Mouse (Mus musculus): ENCODE measurements around the gene Zmat1.
"Not testable (repeated sequence)": the region's sequence is repeated elsewhere in the genome, so short reads cannot be mapped to it uniquely, and the experiment has no call there.

The Zmat1 gene

DNA sequence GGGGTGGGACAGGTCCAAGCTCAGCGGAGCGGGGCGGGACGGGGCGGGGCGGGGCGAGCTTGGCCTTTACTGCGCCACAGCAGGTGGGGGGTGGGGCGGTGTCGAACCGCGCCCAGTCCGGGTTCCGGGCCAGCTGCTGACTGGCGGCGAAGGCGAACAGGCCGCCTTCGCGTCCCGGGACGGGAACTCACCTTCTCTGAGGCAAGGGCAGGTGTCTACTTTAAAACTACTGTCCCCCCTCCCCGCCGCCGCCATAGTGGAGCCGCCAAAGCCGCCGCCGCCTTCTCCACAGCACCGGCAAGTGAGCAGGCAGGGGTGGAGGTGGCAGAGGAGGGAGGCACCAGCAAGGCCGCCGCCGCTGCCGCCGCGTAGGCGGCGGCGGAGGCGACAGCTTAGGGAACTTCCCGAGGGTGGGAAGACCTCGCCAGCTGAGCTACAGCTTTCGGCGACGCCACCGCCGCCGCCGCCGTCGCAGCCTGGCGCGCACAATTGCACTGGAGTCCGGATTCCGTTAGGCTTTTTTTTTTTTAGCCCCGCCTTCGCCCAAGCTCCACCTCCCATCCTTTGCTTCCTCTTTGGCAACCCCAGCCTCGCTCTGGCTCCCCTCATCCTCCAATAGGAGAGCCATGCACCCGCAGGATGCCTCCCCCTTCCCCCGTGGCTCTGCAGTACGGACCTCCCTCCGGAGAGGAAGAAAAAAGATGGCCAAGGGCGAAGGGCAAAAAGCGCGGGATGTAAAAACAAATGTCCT lies at the start of gene Zmat1:
TSS of gene Zmat1 (minus strand) at position 490 of the 751 bp plus-strand sequence.
- ATAC-seq (ENCODE audit: low TSS enrichment) = peak; percentile 100

DNA sequence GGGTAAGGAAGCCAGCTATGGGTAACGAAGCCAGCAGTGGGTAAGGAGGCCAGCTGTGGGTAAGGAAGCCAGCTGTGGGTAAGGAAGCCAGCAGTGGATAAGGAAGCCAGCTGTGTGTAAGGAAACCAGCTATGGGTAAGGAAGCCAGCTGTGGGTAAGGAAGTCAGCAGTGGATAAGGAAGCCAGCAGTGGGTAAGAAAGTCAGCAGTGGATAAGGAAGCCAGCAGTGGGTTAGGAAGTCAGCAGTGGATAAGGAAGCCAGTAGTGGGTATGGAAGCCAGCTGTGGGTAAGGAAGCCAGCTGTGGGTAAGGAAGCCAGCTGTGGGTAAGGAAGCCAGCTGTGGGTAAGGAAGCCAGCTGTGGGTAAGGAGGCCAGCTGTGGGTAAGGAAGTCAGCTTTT lies 44.9 kb upstream of the Zmat1 start:
- not testable (repeated sequence) for ATAC-seq (ENCODE audit: low TSS enrichment)

DNA sequence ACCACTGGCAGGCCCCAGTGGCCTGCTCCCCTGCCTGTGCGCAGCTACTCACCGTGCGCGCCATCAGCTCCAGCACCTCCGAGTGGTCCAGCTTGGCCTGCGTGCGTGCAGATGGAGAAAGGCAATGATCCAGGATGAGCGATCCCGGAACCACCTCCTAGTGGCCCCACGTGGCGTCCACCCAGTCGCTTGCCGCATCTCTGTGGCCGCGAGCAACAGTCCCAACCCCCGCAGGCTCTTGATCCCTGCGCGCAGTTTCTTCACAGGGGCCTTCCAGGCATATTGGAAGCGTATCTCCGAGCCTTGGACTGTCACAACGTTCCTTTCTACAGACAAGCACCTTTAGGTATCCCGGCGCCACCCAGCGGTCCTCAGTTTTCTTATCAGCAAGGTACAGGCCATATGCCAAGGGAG lies 27.0 kb upstream of the Zmat1 start:
- ATAC-seq (ENCODE audit: low TSS enrichment) = peak; percentile 84

DNA sequence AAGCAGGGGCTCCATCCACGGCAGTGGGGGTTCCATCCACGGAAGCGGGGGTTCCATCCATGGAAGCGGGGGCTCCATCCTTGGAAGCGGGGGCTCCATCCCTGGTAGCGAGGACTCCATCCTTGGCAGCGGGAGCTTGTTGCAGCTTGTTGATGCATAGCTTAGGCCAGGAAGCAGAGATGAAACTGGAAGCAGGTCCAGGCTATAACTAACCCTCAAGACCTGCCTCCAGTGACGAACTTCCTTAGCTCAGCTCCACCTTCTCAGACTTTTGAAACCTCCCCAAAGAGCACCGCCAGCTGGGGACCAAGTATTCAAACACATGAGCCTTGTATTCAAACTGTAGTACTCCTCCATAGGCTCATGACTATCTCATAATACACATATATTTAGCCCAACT lies 16.1 kb upstream of the Zmat1 start:
- ATAC-seq (ENCODE audit: low TSS enrichment) = no peak

DNA sequence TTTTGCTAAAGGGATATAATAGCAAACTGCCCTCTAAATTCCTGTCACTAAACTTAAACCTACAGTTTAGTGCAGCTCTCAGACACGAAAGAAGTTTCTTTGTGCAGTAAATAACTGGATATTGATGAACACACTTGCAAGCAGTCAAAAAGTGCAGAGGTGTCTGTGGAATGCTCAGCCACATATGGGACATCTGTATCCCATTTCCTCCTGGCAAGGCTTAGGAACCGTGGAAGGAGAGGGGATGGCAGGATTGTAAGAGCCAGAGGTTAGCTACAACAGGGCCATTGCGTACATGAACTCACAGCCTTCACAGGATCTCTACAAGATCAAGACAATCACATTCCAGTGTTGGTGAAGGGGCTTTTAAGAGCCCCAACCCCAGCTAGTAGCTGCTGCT lies 2.4 kb upstream of the Zmat1 start:
- ATAC-seq (ENCODE audit: low TSS enrichment) = no peak

DNA sequence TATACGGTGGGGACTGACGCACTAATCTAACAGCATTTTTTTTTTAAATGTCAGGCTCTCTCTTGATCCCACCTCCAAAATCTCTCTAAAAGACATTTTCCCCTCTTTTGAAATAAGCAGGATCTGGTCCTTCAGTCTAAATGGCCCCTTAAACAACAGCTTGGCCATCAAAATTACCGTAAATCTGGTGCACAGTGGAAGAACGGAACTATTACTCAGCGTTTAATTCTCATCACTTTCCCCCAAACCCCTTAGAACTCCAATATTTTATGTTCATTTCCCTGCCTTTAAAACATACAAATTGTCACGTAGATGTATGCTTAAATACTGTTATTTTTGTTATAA lies 434 bp upstream of the Zmat1 start:
- peak; percentile 55 for ATAC-seq (ENCODE audit: low TSS enrichment)

DNA sequence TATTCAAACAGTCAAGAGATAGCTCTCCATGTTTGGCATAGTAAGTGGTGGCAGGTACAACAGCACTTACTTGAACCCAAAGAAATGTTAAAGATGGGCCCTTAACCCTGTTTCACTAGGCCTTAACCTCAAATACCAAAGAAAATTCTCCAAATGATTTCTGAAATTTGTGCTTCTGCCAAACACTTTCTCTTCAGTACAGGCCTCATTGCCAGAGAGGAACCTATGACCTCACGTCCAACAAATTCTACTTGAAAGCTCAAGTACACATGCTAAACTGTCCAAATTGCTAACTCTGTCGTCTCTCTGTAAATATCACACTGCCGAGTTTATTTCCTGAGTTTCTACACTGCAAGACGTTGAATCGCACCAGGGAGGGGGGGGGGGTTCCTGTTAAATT lies 988 bp downstream of the Zmat1 start:
- ATAC-seq (ENCODE audit: low TSS enrichment) = no peak

DNA sequence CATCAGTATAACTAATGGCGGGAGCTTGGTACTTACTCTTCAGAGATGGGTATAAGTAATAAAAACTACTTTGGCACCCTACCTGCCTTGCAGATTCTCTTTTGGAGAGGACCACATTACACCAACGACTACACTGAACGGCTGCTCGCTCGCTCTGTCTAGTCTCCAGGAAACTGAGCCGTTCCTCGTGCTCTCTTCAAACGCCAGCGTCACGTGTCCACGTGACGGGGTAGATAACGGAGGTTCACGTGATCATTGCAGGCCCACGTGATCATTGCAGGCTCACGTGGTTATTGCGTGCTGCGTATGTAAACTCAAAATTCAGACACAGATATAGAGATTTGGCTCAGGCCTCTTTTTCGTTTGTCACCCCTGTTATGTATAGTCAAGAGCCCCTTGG lies 44.5 kb downstream of the Zmat1 start, which contains the start of gene Nxf2:
TSS of gene Nxf2 (minus strand) at position 209 of the 400 bp plus-strand sequence.
- ATAC-seq (ENCODE audit: low TSS enrichment) = no peak

DNA sequence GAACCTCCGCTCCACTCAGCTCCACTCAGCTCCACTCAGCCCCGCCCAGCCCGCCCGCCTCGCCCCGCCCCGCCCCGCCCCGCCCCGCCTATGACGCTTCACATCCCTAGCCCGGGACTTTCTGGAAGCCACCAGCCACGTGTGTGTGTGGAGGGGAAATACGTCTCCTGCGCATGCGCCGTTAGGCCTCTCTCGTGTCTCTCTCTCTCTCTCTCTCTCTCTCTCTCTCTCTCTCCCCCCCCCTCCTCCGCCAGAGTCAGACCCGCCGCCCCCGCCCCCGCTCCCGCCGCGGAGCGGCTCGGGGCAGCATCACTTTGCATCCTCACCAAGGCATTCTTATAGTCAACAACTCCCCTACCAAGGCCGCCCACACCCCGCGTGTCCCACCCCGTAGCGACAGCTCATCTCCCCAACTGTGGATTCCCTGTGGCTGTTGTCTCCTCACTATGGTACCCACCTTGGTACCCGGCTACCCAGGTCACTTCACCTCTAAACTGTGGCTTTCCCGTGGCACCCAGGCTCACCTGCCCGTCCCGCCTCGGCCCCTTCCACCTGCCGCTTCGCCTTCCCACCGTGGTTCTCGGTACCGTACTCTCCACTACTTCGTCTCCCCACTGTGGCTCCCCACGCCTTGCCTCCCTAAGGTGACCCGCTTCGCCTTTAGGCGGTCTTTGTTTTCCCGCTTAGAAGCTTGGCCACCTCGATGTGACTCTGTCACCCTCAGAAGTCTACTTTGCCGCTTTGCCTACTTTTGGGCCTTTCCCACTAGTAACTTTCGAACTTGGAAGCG lies 45.5 kb downstream of the Zmat1 start:
- peak; percentile 90 for ATAC-seq (ENCODE audit: low TSS enrichment)

DNA sequence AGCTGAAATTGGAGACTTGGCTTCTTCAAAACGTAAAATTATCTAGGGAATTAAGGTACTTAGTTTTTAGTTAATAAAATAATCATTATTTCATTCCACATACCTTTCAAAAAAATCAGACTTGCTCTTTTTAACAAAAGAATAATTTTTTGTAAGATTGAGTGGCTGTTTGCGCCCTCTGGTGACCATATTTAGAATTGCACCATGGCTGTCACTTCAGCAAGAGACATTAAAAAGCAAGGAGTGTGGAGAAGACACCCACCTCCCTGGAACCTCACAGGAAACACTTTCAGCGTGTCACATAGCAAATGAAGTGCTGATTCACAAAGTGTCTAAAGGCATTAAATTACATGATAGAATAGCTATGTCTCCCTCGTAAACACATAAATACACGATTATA lies 78.6 kb downstream of the Zmat1 start:
- no peak for ATAC-seq (ENCODE audit: low TSS enrichment)

DNA sequence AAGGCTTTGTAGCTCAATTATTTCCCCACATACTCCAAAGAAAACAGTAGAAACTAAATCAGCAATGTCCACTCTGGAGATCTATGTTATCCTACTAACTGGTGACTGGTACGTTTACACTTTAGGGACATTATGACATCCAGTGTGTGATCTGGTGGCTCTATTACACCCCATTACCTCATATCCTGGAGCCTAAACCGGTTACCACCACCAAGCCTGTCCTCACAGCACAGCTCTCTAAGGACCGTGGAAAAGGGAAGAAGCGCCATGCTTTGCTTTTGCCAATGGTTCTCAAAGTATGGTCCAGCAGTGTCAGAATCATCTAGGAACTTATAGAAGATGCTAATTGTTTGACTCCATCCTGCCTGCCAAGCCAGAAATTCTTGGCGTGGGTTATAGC lies 79.1 kb downstream of the Zmat1 start:
- no peak for ATAC-seq (ENCODE audit: low TSS enrichment)

DNA sequence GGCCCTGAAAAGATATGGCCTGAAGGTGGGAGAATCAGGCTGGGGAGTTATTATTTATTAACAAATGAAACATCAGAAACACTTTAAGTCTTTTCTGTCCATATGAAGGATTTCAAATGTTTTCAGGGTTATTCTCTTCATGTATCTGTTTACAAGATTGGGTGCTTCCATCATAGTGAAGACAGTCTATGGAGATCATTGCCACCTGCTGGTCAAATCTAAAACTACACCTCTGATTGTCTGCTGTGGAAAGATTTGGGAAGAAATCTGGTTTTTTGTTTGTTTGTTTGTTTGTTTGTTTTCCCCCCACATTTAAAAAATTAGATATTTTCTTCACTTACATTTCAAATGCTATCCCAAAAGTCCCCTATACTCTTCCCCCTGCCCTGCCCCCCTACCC lies 84.0 kb downstream of the Zmat1 start:
- no peak for ATAC-seq (ENCODE audit: low TSS enrichment)

DNA sequence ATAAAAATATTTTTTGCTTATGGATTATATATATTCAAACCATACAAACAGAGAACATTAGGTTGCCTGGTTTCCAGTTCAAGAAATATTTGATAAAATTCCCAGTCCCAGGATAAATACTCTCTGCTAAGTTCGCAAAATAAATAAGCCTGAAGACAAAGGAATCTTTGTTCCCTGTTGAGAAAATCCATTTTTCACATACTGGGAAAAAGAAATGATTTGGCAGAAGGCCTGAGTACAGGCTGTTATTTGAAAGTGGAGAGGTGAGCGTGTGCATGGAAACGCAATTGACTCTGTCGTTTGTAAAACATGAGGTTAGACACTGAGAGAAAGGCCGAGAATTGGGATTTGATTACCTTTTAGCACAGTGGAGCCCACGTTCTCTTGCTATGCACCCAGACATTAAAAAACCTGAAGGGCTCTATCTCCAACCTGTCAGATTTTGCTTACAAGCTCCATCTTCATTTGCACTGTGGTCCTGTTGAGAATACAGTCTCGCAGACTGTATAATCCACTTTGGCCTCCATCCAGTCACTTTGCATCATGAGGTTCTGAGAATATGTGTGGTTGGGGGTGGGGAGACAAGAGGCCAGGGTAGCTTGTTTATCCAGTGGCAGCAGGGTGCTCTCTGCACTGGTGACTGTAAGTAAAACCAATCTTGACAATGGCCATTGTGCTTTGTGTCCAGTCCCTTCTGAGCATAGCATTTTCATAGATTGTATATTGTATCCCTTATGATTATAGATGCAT lies 85.2 kb downstream of the Zmat1 start:
- ATAC-seq (ENCODE audit: low TSS enrichment) = no peak

Data from frontal cortex, adult (tissue).